In genomic region chr1:119163114-119163740, GRCm38 (mm10) we compare ENCODE assay signal across 13 mouse cellular contexts.
"Had no signal": no experiment of that assay in that cellular context is flagged by ENCODE, and none has a peak within 500 bp of the region (broad histone marks: within the 10 kb centered on the region; RNA-seq: fewer than 3 reads in every experiment).

No protein-coding gene starts in this region.

- H3K36me3 ChIP-seq: limb, embryonic 13.5 days; midbrain, embryonic 10.5 days; midbrain, embryonic 15.5 days; neural tube, embryonic 13.5 days had no signal

- H3K4me1 ChIP-seq: limb, embryonic 13.5 days; midbrain, embryonic 15.5 days; neural tube, embryonic 13.5 days had no signal

- H3K4me3 ChIP-seq: limb, embryonic 13.5 days; midbrain, embryonic 10.5 days; midbrain, embryonic 15.5 days; neural tube, embryonic 13.5 days had no signal

- H3K4me2 ChIP-seq: limb, embryonic 13.5 days; liver, embryonic 11.5 days; lung, embryonic 14.5 days; midbrain, embryonic 15.5 days; neural tube, embryonic 13.5 days had no signal

- H3K9ac ChIP-seq: limb, embryonic 13.5 days; lung, embryonic 14.5 days; midbrain, embryonic 15.5 days; neural tube, embryonic 13.5 days had no signal

- ATAC-seq: intestine, postnatal 0 days; midbrain, embryonic 15.5 days had no signal

- H3K27me3 ChIP-seq: limb, embryonic 13.5 days; midbrain, embryonic 15.5 days; neural tube, embryonic 13.5 days had no signal

- DNase-seq: layer of hippocampus, postnatal 36 days; left cerebral cortex, postnatal 4 days; lung, embryonic 14.5 days; lung, postnatal 4 days; retina, postnatal 1 day; right cerebral cortex, postnatal 14 days had no signal

- H3K9me3 ChIP-seq: midbrain, embryonic 10.5 days; midbrain, embryonic 15.5 days; neural tube, embryonic 13.5 days had no signal

- H3K27ac ChIP-seq: limb, embryonic 13.5 days; midbrain, embryonic 10.5 days; midbrain, embryonic 15.5 days; neural tube, embryonic 13.5 days; stomach, postnatal 0 days had no signal
